ENCODE assay signal across 16 mouse cellular contexts in the genomic region with DNA sequence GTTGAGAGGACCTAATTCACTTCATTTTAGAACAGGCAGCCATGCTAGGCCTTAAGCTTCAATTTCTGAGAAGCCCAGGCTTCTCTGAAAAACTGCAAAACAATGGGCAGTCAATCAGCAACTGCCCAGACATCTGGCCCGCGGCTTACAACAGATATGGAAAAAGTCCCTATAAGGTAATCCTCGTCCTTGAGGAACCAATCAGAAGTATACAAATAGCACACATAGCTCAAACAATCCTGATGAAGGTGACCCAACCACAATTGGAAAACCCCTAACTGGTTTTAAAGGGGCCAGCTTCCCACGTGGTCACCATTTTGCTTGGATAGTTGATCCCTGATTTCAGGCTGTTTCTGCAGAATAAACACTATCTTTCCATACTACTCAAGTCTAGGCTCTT.
"Had no signal": no experiment of that assay in that cellular context is flagged by ENCODE, and none has a peak within 500 bp of the region (broad histone marks: within the 10 kb centered on the region; RNA-seq: fewer than 3 reads in every experiment).

No protein-coding gene starts in this region.

- H3K4me3 ChIP-seq: lung, embryonic 15.5 days; megakaryocyte, embryonic 14.5 days; midbrain, embryonic 13.5 days; midbrain, embryonic 15.5 days; neural tube, embryonic 12.5 days; stomach, embryonic 15.5 days had no signal

- H3K9ac ChIP-seq: lung, embryonic 15.5 days; midbrain, embryonic 13.5 days; midbrain, embryonic 15.5 days; neural tube, embryonic 12.5 days; stomach, embryonic 15.5 days had no signal

- DNase-seq: lung, adult 2 months; lung, postnatal 14 days; lung, postnatal 36 days; right cerebral cortex, postnatal 14 days; thymus, postnatal 25 days; thymus, postnatal 4 days had no signal

- H3K27ac ChIP-seq: lung, embryonic 15.5 days; macrophage; midbrain, embryonic 13.5 days; midbrain, embryonic 15.5 days; neural tube, embryonic 12.5 days; stomach, embryonic 15.5 days; stomach, postnatal 0 days had no signal

- H3K9me3 ChIP-seq: lung, embryonic 15.5 days; megakaryocyte, embryonic 14.5 days; midbrain, embryonic 13.5 days; midbrain, embryonic 15.5 days; neural tube, embryonic 12.5 days; stomach, embryonic 15.5 days had no signal

- H3K27me3 ChIP-seq: lung, embryonic 15.5 days; megakaryocyte, embryonic 14.5 days; midbrain, embryonic 13.5 days; midbrain, embryonic 15.5 days; neural tube, embryonic 12.5 days; stomach, embryonic 15.5 days had no signal

- ATAC-seq: lung, postnatal 0 days; midbrain, embryonic 13.5 days; midbrain, embryonic 15.5 days had no signal

- H3K36me3 ChIP-seq: lung, embryonic 15.5 days; midbrain, embryonic 13.5 days; midbrain, embryonic 15.5 days; neural tube, embryonic 12.5 days; stomach, embryonic 15.5 days had no signal

- H3K4me2 ChIP-seq: lung, embryonic 15.5 days; midbrain, embryonic 11.5 days; midbrain, embryonic 13.5 days; midbrain, embryonic 15.5 days; neural tube, embryonic 12.5 days; stomach, embryonic 15.5 days had no signal

- H3K4me1 ChIP-seq: midbrain, embryonic 13.5 days; midbrain, embryonic 15.5 days; neural tube, embryonic 12.5 days; stomach, embryonic 15.5 days had no signal
